ENCODE assay signal across 10 mouse cellular contexts in the genomic region with DNA sequence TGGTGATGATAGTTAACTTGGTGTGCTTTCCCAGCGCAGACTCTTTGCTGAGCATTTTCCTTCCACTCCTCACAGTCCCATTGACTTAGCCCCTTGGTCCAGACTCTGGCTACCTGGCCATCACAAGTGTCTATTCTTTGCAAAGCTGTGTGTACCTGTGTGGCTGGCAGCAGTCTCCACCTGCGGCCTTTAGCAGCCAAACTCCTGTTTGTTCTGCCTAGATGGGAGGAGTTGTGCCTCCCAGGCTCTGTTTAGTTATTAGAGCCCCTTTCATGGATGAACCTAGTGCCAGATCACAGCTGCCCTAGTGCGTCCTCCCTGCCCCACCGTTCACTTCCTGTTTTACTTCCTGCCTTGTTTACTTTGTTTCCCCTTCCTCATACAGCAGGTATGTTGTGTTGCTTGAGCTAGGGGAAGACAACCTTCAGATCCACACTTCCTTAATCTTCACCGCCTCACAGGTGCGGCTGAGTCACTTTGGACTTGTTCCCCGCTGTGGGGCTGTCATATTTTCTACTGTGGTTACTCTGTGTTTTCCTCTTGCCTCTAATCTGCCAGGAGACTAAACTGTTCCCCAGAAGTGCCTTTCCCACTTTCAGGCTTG. TPM values are rescaled to one million over a fixed set of nuclear protein-coding genes. Genes with fewer than 3 reads are reported as not detected.
DNase-seq lines count a peak whose midpoint lies in the region; ATAC-seq and TF ChIP-seq lines count a peak whose summit lies in the region.
"Had no signal": no experiment of that assay in that cellular context is flagged by ENCODE, and none has a peak within 500 bp of the region (broad histone marks: within the 10 kb centered on the region; RNA-seq: fewer than 3 reads in every experiment).

No protein-coding gene starts in this region.

- peaks cover 28% of the 10 kb centered on the region for H3K36me3 ChIP-seq in liver, adult 2 months (ENCODE audit: control insufficient read depth, insufficient read depth, low read length)
- no peaks in the 10 kb centered on the region; the same call in 1 of the 2 replicates for H3K36me3 ChIP-seq in liver, postnatal 0 days (replicated peaks; ENCODE audit: insufficient read depth, low read length)
- H3K36me3 ChIP-seq in thymus, adult 2 months (ENCODE audit: control insufficient read depth, insufficient read depth, low read length): no peaks in the 10 kb centered on the region

- H3K9me3 ChIP-seq in liver, postnatal 0 days (ENCODE audit: low read length): no peaks in the 10 kb centered on the region

- H3K4me2 ChIP-seq in liver, postnatal 0 days (ENCODE audit: low read depth, low read length): peak overlapping the region; percentile 56

- no peak for TF ChIP-seq CTCF in liver, adult 2 months (IDR thresholded peaks at IDR 0.05; ENCODE audit: low read depth, low read length)
- no peak for TF ChIP-seq CTCF in liver, postnatal 0 days (IDR thresholded peaks at IDR 0.05; ENCODE audit: low read depth)
- TF ChIP-seq CTCF in thymus, adult 2 months (IDR thresholded peaks at IDR 0.05; ENCODE audit: borderline replicate concordance, control insufficient read depth, extremely low read depth, insufficient read depth, low read length, poor library complexity): no peak

- H3K4me3 ChIP-seq in liver, adult 2 months (ENCODE audit: insufficient read depth, low read depth, low read length): no peak overlapping the region
- no peak overlapping the region for H3K4me3 ChIP-seq in liver, postnatal 0 days (ENCODE audit: low read depth, low read length)
- no peak overlapping the region for H3K4me3 ChIP-seq in thymus, adult 2 months (ENCODE audit: control insufficient read depth, insufficient read depth, low read length)

- DNase-seq in liver, adult 2 months (ENCODE audit: extremely low read depth, low read depth, low spot score): peak; percentile 76
- DNase-seq in liver: no peak
- DNase-seq in T-cell, adult 2 months (ENCODE audit: low spot score): peak; percentile 44
- peak; percentile 26 for DNase-seq in liver, postnatal 0 days
- peak; percentile 40 for DNase-seq in thymus, adult 2 months
- DNase-seq in layer of hippocampus, adult 18-20 months (ENCODE audit: low spot score in 2 of 2): no peak
- no peak for DNase-seq in frontal cortex, postnatal 36 days (ENCODE audit: low spot score in 2 of 2)
- no peak for DNase-seq in cerebellum, adult 9-11 months
- DNase-seq: heart, adult 11 months; right cerebral cortex, postnatal 14 days had no signal

- H3K9ac ChIP-seq in liver, adult 2 months (ENCODE audit: low read depth, low read length): no peak overlapping the region
- no peak overlapping the region; the same call in 1 of the 2 replicates for H3K9ac ChIP-seq in liver, postnatal 0 days (replicated peaks)

- peak; percentile 78 for ATAC-seq in liver, postnatal 0 days

- H3K79me2 ChIP-seq in liver, adult 2 months (ENCODE audit: control insufficient read depth, insufficient read depth, low read length): peaks cover 30% of the 10 kb centered on the region

- TF ChIP-seq EP300 in liver, postnatal 0 days (IDR thresholded peaks at IDR 0.05; ENCODE audit: low read depth): no peak

- H3K27ac ChIP-seq in liver, adult 2 months (replicated peaks; ENCODE audit: insufficient read depth, low read depth, low read length): peak overlapping the region; percentile 13
- peak overlapping the region; percentile 78 for H3K27ac ChIP-seq in liver, postnatal 0 days (ENCODE audit: low read depth)
- H3K27ac ChIP-seq in thymus, adult 2 months (ENCODE audit: control insufficient read depth, insufficient read depth, low read length): peak overlapping the region; percentile 83

- 18% methylated on average over 7 of the region's 7 CpGs for WGBS in liver, adult 2 months
- WGBS in liver, postnatal 0 days (ENCODE audit: insufficient replicate concordance): 29% methylated on average over 7 of the region's 7 CpGs
- WGBS in thymus, adult 2 months: 17% methylated on average over 7 of the region's 7 CpGs

- H3K27me3 ChIP-seq in liver, adult 2 months (ENCODE audit: control insufficient read depth, insufficient read depth, low read length): no peaks in the 10 kb centered on the region
- H3K27me3 ChIP-seq in liver, postnatal 0 days (ENCODE audit: insufficient read depth, low read length): no peaks in the 10 kb centered on the region
- H3K27me3 ChIP-seq in thymus, adult 2 months (ENCODE audit: control insufficient read depth, insufficient read depth, low read length): no peaks in the 10 kb centered on the region

- TF ChIP-seq POLR2A in liver, adult 2 months (IDR thresholded peaks at IDR 0.05; ENCODE audit: extremely low read depth, insufficient read depth, low read length): no peak
- no peak for TF ChIP-seq POLR2A in thymus, adult 2 months (IDR thresholded peaks at IDR 0.05; ENCODE audit: control insufficient read depth, extremely low read depth, insufficient read depth, low read length, poor library complexity)

- H3K4me1 ChIP-seq in liver, adult 2 months (ENCODE audit: control insufficient read depth, insufficient read depth, low read length): peaks cover 22% of the 10 kb centered on the region
- H3K4me1 ChIP-seq in liver, postnatal 0 days (ENCODE audit: insufficient read depth): peaks cover 10% of the 10 kb centered on the region
- H3K4me1 ChIP-seq in thymus, adult 2 months (replicated peaks; ENCODE audit: control insufficient read depth, insufficient read depth, low read length): peaks cover 9% of the 10 kb centered on the region

RNA-seq across cellular contexts. Expression of a gene that starts 11.3 kb away (rescaled TPM):
- 165 and 178 TPM in 2 replicates for total RNA-seq in liver, adult 2 months (2014; rRNA removed)
- 176 and 216 TPM in 2 replicates for polyA plus RNA-seq in liver, adult 2 months (2012; rRNA removed)
- 146 and 149 TPM in 2 replicates for polyA plus RNA-seq in liver, postnatal 0 days (2015; fragmentation: Nextera tagmentation; extraction: Ambion mirVana)
- polyA plus RNA-seq in thymus, adult 2 months (2012; rRNA removed): 78.5 and 86.2 TPM in 2 replicates
- total RNA-seq in layer of hippocampus, adult 18-20 months (2021): 100 to 1,000 TPM; 154 to 166 TPM

RNA-seq across cellular contexts. Expression of a gene that starts 11.4 kb away (rescaled TPM):
- 0.83 and 0.87 TPM in 2 replicates for total RNA-seq in liver, adult 2 months (2014; rRNA removed)
- 0.66 and 0.87 TPM in 2 replicates for polyA plus RNA-seq in liver, adult 2 months (2012; rRNA removed)
- polyA plus RNA-seq in liver, postnatal 0 days (2015; fragmentation: Nextera tagmentation; extraction: Ambion mirVana): 0.18 and 0.29 TPM in 2 replicates
- polyA plus RNA-seq in thymus, adult 2 months (2012; rRNA removed): 0.08 and 0.15 TPM in 2 replicates
- total RNA-seq in layer of hippocampus, adult 18-20 months (2021): under 1 TPM; 0.64 to 0.76 TPM

RNA-seq across cellular contexts. Expression of a gene that starts 59.3 kb away (rescaled TPM):
- total RNA-seq in liver, adult 2 months (2014; rRNA removed): 0.46 and 1.4 TPM in 2 replicates
- polyA plus RNA-seq in liver, adult 2 months (2012; rRNA removed): 0.06 and 0.07 TPM in 2 replicates
- polyA plus RNA-seq in liver, postnatal 0 days (2015; fragmentation: Nextera tagmentation; extraction: Ambion mirVana): 45.8 and 48.5 TPM in 2 replicates
- polyA plus RNA-seq in thymus, adult 2 months (2012; rRNA removed): 11.1 and 13.5 TPM in 2 replicates
- total RNA-seq in layer of hippocampus, adult 18-20 months (2021): under 1 TPM; 0.51 to 0.62 TPM

RNA-seq across cellular contexts. Expression of a gene that starts 59.4 kb away (rescaled TPM):
- total RNA-seq in liver, adult 2 months (2014; rRNA removed): 0.92 and 0.94 TPM in 2 replicates
- 0.37 and 0.69 TPM in 2 replicates for polyA plus RNA-seq in liver, adult 2 months (2012; rRNA removed)
- 14.3 and 16.5 TPM in 2 replicates for polyA plus RNA-seq in liver, postnatal 0 days (2015; fragmentation: Nextera tagmentation; extraction: Ambion mirVana)
- polyA plus RNA-seq in thymus, adult 2 months (2012; rRNA removed): 21.8 and 30.0 TPM in 2 replicates
- 1 to 10 TPM in 1 of 2 experiments, under 1 TPM in 1; 0.79 to 1.2 TPM for total RNA-seq in layer of hippocampus, adult 18-20 months (2021)

Comparison
In these comparisons a context has a peak if more than half of its experiments do, and no peak if none do; other contexts are left out.
1. DNase-seq: peak in liver, adult 2 months (single experiment), T-cell, adult 2 months (single experiment), liver, postnatal 0 days (single experiment) and thymus, adult 2 months (single experiment); none in liver (single experiment), layer of hippocampus, adult 18-20 months (0 of 2), frontal cortex, postnatal 36 days (0 of 2) and cerebellum, adult 9-11 months (single experiment).
2. RNA of a gene that starts 59.3 kb away (polyA plus RNA-seq): 45.8 to 48.5 TPM in liver, postnatal 0 days and 11.1 to 13.5 TPM in thymus, adult 2 months; 0.06 to 0.07 TPM in liver, adult 2 months; every median in the first group is over 10 times any median in the second.
3. H3K27ac ChIP-seq: peak in every context shown above with its lines; median percentile 83 in thymus, adult 2 months; 78 in liver, postnatal 0 days; 13 in liver, adult 2 months.